Mouse (Mus musculus) Patski (cell line): ENCODE results near the gene Gnpnat1. TPM values are rescaled to one million over a fixed set of nuclear protein-coding genes. Genes with fewer than 3 reads are reported as not detected.
"Not testable (repeated sequence)": the region's sequence is repeated elsewhere in the genome, so short reads cannot be mapped to it uniquely, and the experiment has no call there.

Source experiments
- ATAC-seq: fragments of 100-300 bp; one replicate; pipeline ENCODE4 v1.8.0; 2021
- CTCF ChIA-PET: fragments of 350-600 bp; sonication (Branson Sonifier 250); formaldehyde crosslinking; loops from one replicate; lab custom pipeline; 2022; ENCODE audit warnings: inconsistent platforms; lab: Charles Lee
- POLR2A ChIA-PET: fragments of 350-600 bp; sonication (Branson Sonifier 250); formaldehyde crosslinking; loops from one replicate; lab custom pipeline; 2022; ENCODE audit warnings: antibody characterized with exemption, inconsistent platforms; lab: Charles Lee
- DNase-seq: peaks from one replicate; pipeline ENCODE4 v3.0.0-alpha.2; 2011; ENCODE audit warnings: low read depth, low spot score
- H3K27me3 ChIP-seq: fragments of 371-371 bp; one replicate; pipeline ENCODE4 v1.5.1; 2021
- CTCF ChIP-seq: fragments of 100-300 bp; IDR thresholded peaks from one replicate; pipeline ENCODE4 v1.5.1; 2021
- in situ Hi-C: fragments of 300-500 bp; cut with MboI; formaldehyde crosslinking; loops from 3 replicates; pipeline ENCODE4 v1.11.1; 2018; ENCODE audit warnings: low pct_unique_long_range_greater_than_20kb, mixed read lengths
- polyA plus RNA-seq: library from polyadenylated mRNA; unstranded; gene quantifications from one replicate; pipeline ENCODE4 v1.2.3, GENCODE M21; 2021

Gene Gnpnat1
- polyA plus RNA-seq, result 101 TPM

- in situ Hi-C loops, H3K27me3 ChIP-seq, CTCF ChIA-PET, POLR2A ChIA-PET, ATAC-seq, DNase-seq: not testable (repeated sequence)
Observed at GRCm38 (mm10) chr14:45404813-45405212, at the start of gene Gnpnat1. Gnpnat1 (minus strand) TSS chr14:45404913.

- DNase-seq (no peak), ATAC-seq (no peak)
- H3K27me3 ChIP-seq, result no peaks in the 10 kb centered on the region
- ChIA-PET CTCF (no interaction called here), POLR2A (interaction anchor here (0.6 to 0.9 kb wide), 4 partner anchors 11 to 65 kb away, joined by 3 to 4 read pairs (median 4); no protein-coding TSS in a partner anchor)
- no peak for TF ChIP-seq CTCF
- in situ Hi-C loops, result no loop called here
Observed at GRCm38 (mm10) chr14:45453538-45454233, 49.0 kb upstream of the Gnpnat1 start.

- ChIA-PET POLR2A (interaction anchor here (0.6 to 0.9 kb wide), 3 partner anchors 11 to 65 kb away, joined by 3 to 4 read pairs (median 4); no protein-coding TSS in a partner anchor), CTCF (no interaction called here)
- in situ Hi-C loops, result no loop called here
- DNase-seq (no peak), ATAC-seq (peak; percentile 17)
- TF ChIP-seq CTCF, result no peak
- H3K27me3 ChIP-seq, result no peaks in the 10 kb centered on the region
Observed at GRCm38 (mm10) chr14:45452861-45453512, 48.3 kb upstream of the Gnpnat1 start.

- no peak for ATAC-seq
- DNase-seq, result no peak
- POLR2A ChIA-PET, result interaction anchor here (1.1 kb wide), 1 partner anchor 16 kb away, joined by 4 read pairs; no protein-coding TSS in a partner anchor
- H3K27me3 ChIP-seq, result no peaks in the 10 kb centered on the region
- CTCF ChIA-PET, result no interaction called here
- in situ Hi-C loops, result no loop called here
- no peak for TF ChIP-seq CTCF
Observed at GRCm38 (mm10) chr14:45452148-45452547, 47.4 kb upstream of the Gnpnat1 start.

GRCm38 (mm10) chr14:45451090-45451489 is 46.4 kb upstream of the Gnpnat1 start:
- TF ChIP-seq CTCF, result no peak
- in situ Hi-C loops, result no loop called here

GRCm38 (mm10) chr14:45446777-45447176 is 42.1 kb upstream of the Gnpnat1 start:
- no peaks in the 10 kb centered on the region for H3K27me3 ChIP-seq
- DNase-seq (no peak), ATAC-seq (no peak)
- no peak for TF ChIP-seq CTCF
- CTCF ChIA-PET, result interaction anchor here (1.3 kb wide), 1 partner anchor 14 kb away, joined by 4 read pairs; no protein-coding TSS in a partner anchor
- POLR2A ChIA-PET, result no interaction called here
- in situ Hi-C loops, result no loop called here

More at GRCm38 (mm10) chr14:45451090-45451489, 46.4 kb upstream of the Gnpnat1 start:
- H3K27me3 ChIP-seq, result no peaks in the 10 kb centered on the region
- no peak for DNase-seq
- ChIA-PET CTCF (interaction anchor here (1.0 kb wide), 1 partner anchor 11 kb away, joined by 4 read pairs; no protein-coding TSS in a partner anchor), POLR2A (interaction anchor here (0.7 to 1.1 kb wide), 3 partner anchors 17 to 877 kb away, joined by 3 to 4 read pairs (median 3); no protein-coding TSS in a partner anchor)
- ATAC-seq, result no peak

- TF ChIP-seq CTCF, result no peak
- CTCF ChIA-PET, result interaction anchor here (1.3 kb wide), 1 partner anchor 13 kb away, joined by 4 read pairs; no protein-coding TSS in a partner anchor
- POLR2A ChIA-PET, result interaction anchor here (0.5 to 1.0 kb wide), 2 partner anchors 83 to 138 kb away, joined by 3 read pairs; no protein-coding TSS in a partner anchor
- DNase-seq, result no peak
- in situ Hi-C loops, result no loop called here
- H3K27me3 ChIP-seq, result no peaks in the 10 kb centered on the region
- ATAC-seq, result no peak
Observed at GRCm38 (mm10) chr14:45445445-45445844, 40.7 kb upstream of the Gnpnat1 start.

- no peaks in the 10 kb centered on the region for H3K27me3 ChIP-seq
- no peak for TF ChIP-seq CTCF
- ATAC-seq, result no peak
- CTCF ChIA-PET, result no interaction called here
- no peak for DNase-seq
- in situ Hi-C loops, result no loop called here
- POLR2A ChIA-PET, result no interaction called here
Observed at GRCm38 (mm10) chr14:45444870-45445269, 40.2 kb upstream of the Gnpnat1 start.

GRCm38 (mm10) chr14:45442781-45443560 is 38.3 kb upstream of the Gnpnat1 start:
- ATAC-seq, result no peak
- DNase-seq, result no peak
- CTCF ChIA-PET, result no interaction called here
- in situ Hi-C loops, result no loop called here
- no peak for TF ChIP-seq CTCF
- POLR2A ChIA-PET, result no interaction called here
- H3K27me3 ChIP-seq, result no peaks in the 10 kb centered on the region

- CTCF ChIA-PET, result interaction anchor here (1.0 kb wide), 1 partner anchor 126 kb away, joined by 3 read pairs; no protein-coding TSS in a partner anchor
- ATAC-seq, result no peak
- POLR2A ChIA-PET, result interaction anchor here (1.0 kb wide), 1 partner anchor 88 kb away, joined by 5 read pairs; the partner anchor contains the start of gene Fermt2
- in situ Hi-C loops, result no loop called here
- TF ChIP-seq CTCF, result no peak
- H3K27me3 ChIP-seq, result no peaks in the 10 kb centered on the region
- DNase-seq, result no peak
Observed at GRCm38 (mm10) chr14:45441291-45441690, 36.6 kb upstream of the Gnpnat1 start.
